In genomic region chr2:178784822-178785589, GRCm38 (mm10) we compare ENCODE assay signal across 15 mouse cellular contexts.
DNase-seq lines count a peak whose midpoint lies in the region; ATAC-seq lines count a peak whose summit lies in the region.
"Had no signal": no experiment of that assay in that cellular context is flagged by ENCODE, and none has a peak within 500 bp of the region (broad histone marks: within the 10 kb centered on the region; RNA-seq: fewer than 3 reads in every experiment).

No protein-coding gene starts in this region.

- peak; percentile 50 for ATAC-seq in hindbrain, embryonic 13.5 days (ENCODE audit: low FRiP score)
- ATAC-seq in hindbrain, embryonic 11.5 days (ENCODE audit: low FRiP score), result no peak
- ATAC-seq in midbrain, embryonic 15.5 days (replicated peaks), result no peak

- peaks cover 5% of the 10 kb centered on the region; the same call in 1 of the 2 replicates for H3K27me3 ChIP-seq in hindbrain, embryonic 13.5 days
- no peaks in the 10 kb centered on the region for H3K27me3 ChIP-seq in hindbrain, embryonic 11.5 days (ENCODE audit: control insufficient read depth, insufficient read depth, low read length)
- H3K27me3 ChIP-seq in midbrain, embryonic 15.5 days (replicated peaks), result no peaks in the 10 kb centered on the region
- H3K27me3 ChIP-seq: heart, embryonic 15.5 days had no signal

- H3K4me3 ChIP-seq in hindbrain, embryonic 13.5 days, result no peak overlapping the region
- H3K4me3 ChIP-seq in hindbrain, embryonic 11.5 days (ENCODE audit: low read depth, low read length), result no peak overlapping the region
- no peak overlapping the region for H3K4me3 ChIP-seq in midbrain, embryonic 15.5 days
- H3K4me3 ChIP-seq: heart, embryonic 15.5 days; layer of hippocampus, adult 2 months had no signal

- no peaks in the 10 kb centered on the region for H3K36me3 ChIP-seq in hindbrain, embryonic 13.5 days
- H3K36me3 ChIP-seq in hindbrain, embryonic 11.5 days (ENCODE audit: control insufficient read depth, insufficient read depth, low read length), result no peaks in the 10 kb centered on the region
- no peaks in the 10 kb centered on the region for H3K36me3 ChIP-seq in midbrain, embryonic 15.5 days (replicated peaks)
- H3K36me3 ChIP-seq: heart, embryonic 15.5 days had no signal

- H3K4me1 ChIP-seq in hindbrain, embryonic 13.5 days (replicated peaks), result peaks cover 18% of the 10 kb centered on the region
- no peaks in the 10 kb centered on the region for H3K4me1 ChIP-seq in hindbrain, embryonic 11.5 days (replicated peaks; ENCODE audit: control insufficient read depth, insufficient read depth, low read length)
- peaks cover 18% of the 10 kb centered on the region for H3K4me1 ChIP-seq in midbrain, embryonic 15.5 days

- peak overlapping the region; percentile 30; the same call in 1 of the 2 replicates for H3K27ac ChIP-seq in hindbrain, embryonic 13.5 days
- H3K27ac ChIP-seq in hindbrain, embryonic 11.5 days (ENCODE audit: low read depth, low read length), result no peak overlapping the region
- no peak overlapping the region for H3K27ac ChIP-seq in midbrain, embryonic 15.5 days
- H3K27ac ChIP-seq: heart, embryonic 15.5 days; layer of hippocampus, adult 2 months; liver, embryonic 14.5 days had no signal

- peak; percentile 28 for DNase-seq in embryo, embryonic 10 days (ENCODE audit: low spot score)
- no peak for DNase-seq in embryo, embryonic 10.5 days (ENCODE audit: low spot score)
- DNase-seq in hindbrain, embryonic 11.5 days (ENCODE audit: low spot score), result no peak
- DNase-seq in brain, embryonic 18.5 days (ENCODE audit: low read depth, low spot score), result peak; percentile 20
- no peak for DNase-seq in spleen, postnatal 14 days (ENCODE audit: low spot score in 2 of 2)
- no peak for DNase-seq in layer of hippocampus, adult 9-11 months
- DNase-seq: adrenal gland, postnatal 10 days; kidney, adult 2 months; lung, postnatal 4 days; thymus, adult 2 months had no signal

- whole genome bisulfite sequencing in hindbrain, embryonic 13.5 days, result 47% methylated on average over 25 of the region's 25 CpGs
- 69% methylated on average over 25 of the region's 25 CpGs for WGBS in hindbrain, embryonic 11.5 days
- WGBS in midbrain, embryonic 15.5 days, result 37% methylated on average over 25 of the region's 25 CpGs

- 0 out of 2 replicates have a peak overlapping the region, but pooled peaks have one; percentile 0 for H3K9ac ChIP-seq in hindbrain, embryonic 13.5 days
- H3K9ac ChIP-seq in hindbrain, embryonic 11.5 days (ENCODE audit: low read depth, low read length), result no peak overlapping the region
- H3K9ac ChIP-seq in midbrain, embryonic 15.5 days, result no peak overlapping the region
- H3K9ac ChIP-seq: heart, embryonic 15.5 days; liver, embryonic 14.5 days had no signal

- H3K4me2 ChIP-seq in hindbrain, embryonic 13.5 days, result peak overlapping the region; percentile 26
- no peak overlapping the region for H3K4me2 ChIP-seq in hindbrain, embryonic 11.5 days (replicated peaks; ENCODE audit: low read depth, low read length)
- peak overlapping the region; percentile 29 for H3K4me2 ChIP-seq in midbrain, embryonic 15.5 days
- H3K4me2 ChIP-seq: heart, embryonic 15.5 days had no signal

- H3K9me3 ChIP-seq in hindbrain, embryonic 13.5 days, result no peaks in the 10 kb centered on the region
- H3K9me3 ChIP-seq in hindbrain, embryonic 11.5 days (ENCODE audit: control insufficient read depth, low read length), result no peaks in the 10 kb centered on the region
- H3K9me3 ChIP-seq in midbrain, embryonic 15.5 days, result no peaks in the 10 kb centered on the region
- H3K9me3 ChIP-seq: heart, embryonic 15.5 days had no signal

Comparison
In these comparisons a context has a peak if more than half of its experiments do, and no peak if none do; other contexts are left out.
1. DNase-seq: peak in embryo, embryonic 10 days (single experiment) and brain, embryonic 18.5 days (single experiment); none in embryo, embryonic 10.5 days (single experiment), hindbrain, embryonic 11.5 days (single experiment), spleen, postnatal 14 days (0 of 2) and layer of hippocampus, adult 9-11 months (single experiment).